Mouse (Mus musculus): ENCODE measurements around the gene Pfkfb3. TPM values are rescaled to one million over a fixed set of nuclear protein-coding genes. Genes with fewer than 3 reads are reported as not detected.

Pfkfb3 gene
- polyA plus RNA-seq, 2 experiments: 11.4 to 19.6 TPM

DNA sequence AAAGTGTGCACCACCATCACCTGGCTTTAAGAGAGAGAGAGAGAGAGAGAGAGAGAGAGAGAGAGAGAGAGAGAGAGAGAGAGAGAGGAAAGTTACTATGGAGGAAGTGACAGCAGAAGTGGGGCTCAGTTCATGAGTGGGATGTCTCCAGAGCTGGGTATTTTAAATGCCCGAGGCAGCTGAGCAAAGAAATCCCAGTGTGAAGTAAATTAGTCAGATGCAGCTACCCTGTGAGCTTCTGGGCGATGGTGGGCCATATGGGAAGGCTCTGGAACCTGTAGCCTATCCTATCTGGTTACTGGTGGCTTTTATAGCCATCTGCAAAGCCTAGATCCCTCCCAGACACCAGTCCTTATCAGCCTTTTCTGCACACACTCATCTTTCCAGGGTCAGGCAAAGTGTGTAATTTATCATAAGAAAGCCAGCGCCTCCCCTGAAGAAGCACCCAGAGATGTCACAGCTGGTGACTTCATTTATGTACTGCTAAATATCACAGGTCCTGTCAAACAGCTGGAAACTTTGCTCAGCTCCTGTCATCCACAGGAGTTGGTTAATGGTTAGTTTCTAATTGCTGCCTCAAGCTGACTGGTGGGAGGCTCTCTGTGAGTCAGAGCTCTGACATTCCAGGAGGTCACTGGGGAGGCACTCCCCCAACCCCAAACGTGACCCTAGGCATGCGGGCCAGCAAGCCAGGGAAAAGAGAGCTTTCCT lies 128.3 kb downstream of the Pfkfb3 start:
- no peak for ATAC-seq (ENCODE audit: low FRiP score, low read depth)

DNA sequence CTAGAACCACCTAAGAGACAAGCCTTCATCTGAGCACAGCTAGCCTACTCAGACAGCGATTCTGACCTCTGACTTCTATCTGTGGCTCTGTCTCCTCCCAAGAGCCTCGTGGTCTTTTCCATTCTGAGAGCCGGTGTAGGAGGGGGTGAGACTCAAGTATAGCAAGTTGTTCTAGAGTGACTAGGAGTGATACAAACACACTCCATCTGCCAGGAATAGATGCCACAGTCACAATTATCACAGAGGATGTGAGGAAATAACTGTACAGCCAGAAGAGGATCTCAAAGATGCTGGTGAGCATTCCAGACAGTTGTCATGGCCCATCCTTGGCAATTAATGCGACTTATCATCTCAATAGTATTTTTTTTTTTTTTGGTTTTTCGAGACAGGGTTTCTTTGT lies 129.6 kb downstream of the Pfkfb3 start:
- Histone ChIP-seq H3K27me3 (ENCODE audit: control insufficient read depth, insufficient read depth, low read length) (no peaks in the 10 kb centered on the region), H3K4me2 (replicated peaks; ENCODE audit: low read depth, low read length, severe bottlenecking) (no peak overlapping the region), H3K9me3 (ENCODE audit: control insufficient read depth, low read length) (no peaks in the 10 kb centered on the region), H3K36me3 (ENCODE audit: control insufficient read depth, insufficient read depth, low read length) (no peaks in the 10 kb centered on the region), H3K4me3 (replicated peaks; ENCODE audit: low read length) (no peak overlapping the region), H3K27ac (replicated peaks; ENCODE audit: low read depth, low read length) (no peak overlapping the region), H3K9ac (ENCODE audit: low read depth, low read length, severe bottlenecking) (no peak overlapping the region), H3K4me1 (ENCODE audit: control insufficient read depth, insufficient read depth, low read length) (0 out of 2 replicates have a peak, but pooled peaks cover 4% of the 10 kb centered on the region)
- WGBS: 81% methylated on average over 5 of the region's 5 CpGs
- ATAC-seq (ENCODE audit: low FRiP score, low read depth) (no peak), DNase-seq (ENCODE audit: low spot score) (no peak)
- TF ChIP-seq POLR2A (IDR thresholded peaks at IDR 0.05; ENCODE audit: borderline replicate concordance, extremely low read depth, insufficient read depth, insufficient read length): no peak

More for the DNA sequence above, 128.3 kb downstream of the Pfkfb3 start:
- TF ChIP-seq POLR2A (IDR thresholded peaks at IDR 0.05; ENCODE audit: borderline replicate concordance, extremely low read depth, insufficient read depth, insufficient read length): no peak
- 0 out of 2 replicates have a peak, but pooled peaks cover 4% of the 10 kb centered on the region for H3K4me1 ChIP-seq (ENCODE audit: control insufficient read depth, insufficient read depth, low read length)
- 15% methylated on average over 5 of the region's 5 CpGs for WGBS
- H3K4me2 ChIP-seq (replicated peaks; ENCODE audit: low read depth, low read length, severe bottlenecking): no peak overlapping the region
- H3K27ac ChIP-seq (replicated peaks; ENCODE audit: low read depth, low read length): no peak overlapping the region
- no peak overlapping the region for H3K9ac ChIP-seq (ENCODE audit: low read depth, low read length, severe bottlenecking)
- no peaks in the 10 kb centered on the region for H3K9me3 ChIP-seq (ENCODE audit: control insufficient read depth, low read length)
- H3K36me3 ChIP-seq (ENCODE audit: control insufficient read depth, insufficient read depth, low read length): no peaks in the 10 kb centered on the region
- no peak for DNase-seq (ENCODE audit: low spot score)
- H3K4me3 ChIP-seq (replicated peaks; ENCODE audit: low read length): no peak overlapping the region
- H3K27me3 ChIP-seq (ENCODE audit: control insufficient read depth, insufficient read depth, low read length): no peaks in the 10 kb centered on the region

DNA sequence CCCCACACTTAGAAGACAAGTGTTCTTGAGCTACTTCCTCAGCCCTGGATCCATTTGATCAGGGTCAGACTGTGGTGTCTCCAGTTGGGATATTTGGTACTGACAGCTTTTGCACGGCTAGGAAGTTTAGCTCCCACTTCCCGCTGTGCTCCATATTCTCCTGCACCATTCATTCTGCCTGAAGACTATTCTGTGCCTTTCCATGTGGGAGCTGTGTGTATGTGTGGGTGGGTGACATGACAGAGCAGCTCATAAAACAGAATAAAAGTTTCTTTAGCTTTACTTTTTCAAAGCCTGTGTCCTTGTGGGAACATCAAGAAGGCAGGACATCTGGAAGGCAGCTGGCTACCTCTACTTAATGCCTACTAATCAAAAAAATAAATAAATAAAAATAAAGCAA lies 130.5 kb downstream of the Pfkfb3 start:
- H3K4me2 ChIP-seq (replicated peaks; ENCODE audit: low read depth, low read length, severe bottlenecking): no peak overlapping the region
- H3K27me3 ChIP-seq (ENCODE audit: control insufficient read depth, insufficient read depth, low read length): no peaks in the 10 kb centered on the region
- TF ChIP-seq POLR2A (IDR thresholded peaks at IDR 0.05; ENCODE audit: borderline replicate concordance, extremely low read depth, insufficient read depth, insufficient read length): no peak
- no peak overlapping the region for H3K4me3 ChIP-seq (replicated peaks; ENCODE audit: low read length)
- no peaks in the 10 kb centered on the region for H3K36me3 ChIP-seq (ENCODE audit: control insufficient read depth, insufficient read depth, low read length)
- 0 out of 2 replicates have a peak, but pooled peaks cover 4% of the 10 kb centered on the region for H3K4me1 ChIP-seq (ENCODE audit: control insufficient read depth, insufficient read depth, low read length)
- no peak overlapping the region for H3K9ac ChIP-seq (ENCODE audit: low read depth, low read length, severe bottlenecking)
- no peak for DNase-seq (ENCODE audit: low spot score)
- ATAC-seq (ENCODE audit: low FRiP score, low read depth): no peak
- no peaks in the 10 kb centered on the region for H3K9me3 ChIP-seq (ENCODE audit: control insufficient read depth, low read length)
- WGBS: 76% methylated on average over 2 of the region's 2 CpGs
- H3K27ac ChIP-seq (replicated peaks; ENCODE audit: low read depth, low read length): no peak overlapping the region

DNA sequence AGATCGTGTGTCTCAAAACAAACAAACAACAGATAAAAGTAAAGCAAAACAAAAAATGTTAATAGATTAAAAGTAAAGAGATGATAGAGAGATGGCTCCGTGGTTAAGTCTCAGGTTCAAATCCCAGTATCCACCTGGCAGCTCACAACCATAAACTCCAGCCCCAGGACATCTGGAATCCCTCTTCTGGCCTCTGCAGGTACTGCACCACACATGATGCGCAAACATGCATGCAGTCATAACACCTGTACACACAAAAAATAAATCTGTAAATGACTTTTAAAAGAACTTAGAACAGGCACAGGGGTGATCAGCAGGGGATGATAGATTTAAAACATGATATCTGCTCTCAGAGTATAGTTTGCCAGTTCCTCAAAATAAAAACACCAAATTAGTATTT lies 131.5 kb downstream of the Pfkfb3 start:
- Histone ChIP-seq H3K9ac (ENCODE audit: low read depth, low read length, severe bottlenecking) (no peak overlapping the region), H3K27me3 (ENCODE audit: control insufficient read depth, insufficient read depth, low read length) (no peaks in the 10 kb centered on the region), H3K4me3 (replicated peaks; ENCODE audit: low read length) (no peak overlapping the region), H3K4me1 (ENCODE audit: control insufficient read depth, insufficient read depth, low read length) (0 out of 2 replicates have a peak, but pooled peaks cover 4% of the 10 kb centered on the region), H3K27ac (replicated peaks; ENCODE audit: low read depth, low read length) (no peak overlapping the region), H3K9me3 (ENCODE audit: control insufficient read depth, low read length) (no peaks in the 10 kb centered on the region), H3K36me3 (ENCODE audit: control insufficient read depth, insufficient read depth, low read length) (no peaks in the 10 kb centered on the region), H3K4me2 (replicated peaks; ENCODE audit: low read depth, low read length, severe bottlenecking) (no peak overlapping the region)
- 88% methylated on average over 3 of the region's 3 CpGs for WGBS
- no peak for DNase-seq (ENCODE audit: low spot score)
- ATAC-seq (ENCODE audit: low FRiP score, low read depth): no peak
- no peak for TF ChIP-seq POLR2A (IDR thresholded peaks at IDR 0.05; ENCODE audit: borderline replicate concordance, extremely low read depth, insufficient read depth, insufficient read length)

Other genes starting within 250 kb of the Pfkfb3 start
- 118 and 202 TPM in 2 replicates for gene Rbm17, start 50.1 kb upstream of the Pfkfb3 start, polyA plus RNA-seq (2012; rRNA removed)
- 141 and 145 TPM in 2 replicates for gene Rbm17, start 50.1 kb upstream of the Pfkfb3 start, polyA plus RNA-seq (2014; fragmentation: Nextera tagmentation; extraction: Ambion mirVana)
- not detected in 2 replicates for gene Gm17490, start 72.2 kb upstream of the Pfkfb3 start, polyA plus RNA-seq (2012; rRNA removed)
- gene Gm17490, start 72.2 kb upstream of the Pfkfb3 start, polyA plus RNA-seq (2014; fragmentation: Nextera tagmentation; extraction: Ambion mirVana): not detected in 2 replicates
- gene Il2ra, start 88.7 kb upstream of the Pfkfb3 start, polyA plus RNA-seq (2012; rRNA removed): 0.01 TPM in 1 of 2 replicates, not detected in the other
- gene Il2ra, start 88.7 kb upstream of the Pfkfb3 start, polyA plus RNA-seq (2014; fragmentation: Nextera tagmentation; extraction: Ambion mirVana): not detected in 2 replicates
- gene Il15ra, start 151.2 kb upstream of the Pfkfb3 start, polyA plus RNA-seq (2012; rRNA removed): 3.7 and 4.6 TPM in 2 replicates
- 2.7 and 3.2 TPM in 2 replicates for gene Il15ra, start 151.2 kb upstream of the Pfkfb3 start, polyA plus RNA-seq (2014; fragmentation: Nextera tagmentation; extraction: Ambion mirVana)
- gene Fbh1, start 223.5 kb upstream of the Pfkfb3 start, polyA plus RNA-seq (2012; rRNA removed): 96.3 and 106 TPM in 2 replicates
- gene Fbh1, start 223.5 kb upstream of the Pfkfb3 start, polyA plus RNA-seq (2014; fragmentation: Nextera tagmentation; extraction: Ambion mirVana): 129 and 142 TPM in 2 replicates
- 146 and 158 TPM in 2 replicates for gene Ankrd16, start 223.8 kb upstream of the Pfkfb3 start, polyA plus RNA-seq (2012; rRNA removed)
- 24.1 and 31.1 TPM in 2 replicates for gene Ankrd16, start 223.8 kb upstream of the Pfkfb3 start, polyA plus RNA-seq (2014; fragmentation: Nextera tagmentation; extraction: Ambion mirVana)